Mouse (Mus musculus): Measurements from ENCODE around the gene Hip1. TPM values are rescaled to one million over a fixed set of nuclear protein-coding genes. Genes with fewer than 3 reads are reported as not detected.
"Not testable (repeated sequence)": the region's sequence is repeated elsewhere in the genome, so short reads cannot be mapped to it uniquely, and the experiment has no call there.

Hip1 gene
- total RNA-seq, 4 experiments from 2014 or later, result 41.3 to 47.8 (median 45.0) TPM

DNA sequence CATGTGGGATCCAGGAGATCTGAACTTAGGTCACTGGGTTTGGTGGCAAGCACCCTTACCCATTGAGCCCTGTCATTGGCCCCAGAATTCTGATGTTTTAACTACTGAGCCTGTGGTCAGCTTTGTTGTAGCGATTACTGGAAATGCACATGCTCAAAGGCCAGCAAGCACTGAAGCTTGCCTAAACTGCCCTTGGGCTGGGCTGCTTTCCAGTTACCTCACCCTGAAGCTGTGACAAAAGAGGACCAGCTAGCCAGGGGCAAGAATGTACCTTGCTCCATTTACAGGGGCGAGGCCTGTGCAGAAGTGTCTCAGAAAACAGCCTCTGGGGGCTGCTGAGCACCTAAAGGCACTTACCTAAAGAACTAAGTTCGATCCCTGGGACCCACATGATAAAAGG, 51.8 kb downstream of the Hip1 start:
- DNase-seq (ENCODE audit: low spot score in 2 of 2), result no peak

DNA sequence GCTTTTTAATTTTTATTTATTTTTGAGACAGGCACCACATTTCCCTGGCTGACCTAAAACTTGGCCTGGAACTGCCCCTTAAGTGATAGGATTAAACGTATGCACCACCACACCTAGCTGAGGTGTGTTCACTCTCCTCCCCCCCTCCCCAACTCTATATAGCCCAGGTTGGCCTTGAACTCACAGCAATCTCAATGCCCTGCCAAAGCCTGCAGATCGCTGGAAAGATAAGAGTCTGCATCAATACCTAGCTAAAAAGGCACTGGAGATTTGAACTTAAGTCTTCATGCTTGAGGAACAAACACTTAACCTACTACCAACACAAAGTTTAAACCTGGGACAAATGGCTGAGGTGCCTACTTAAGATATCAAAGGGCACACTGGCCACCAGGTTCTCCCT, 52.8 kb downstream of the Hip1 start:
- DNase-seq (ENCODE audit: low spot score in 2 of 2), result no peak

DNA sequence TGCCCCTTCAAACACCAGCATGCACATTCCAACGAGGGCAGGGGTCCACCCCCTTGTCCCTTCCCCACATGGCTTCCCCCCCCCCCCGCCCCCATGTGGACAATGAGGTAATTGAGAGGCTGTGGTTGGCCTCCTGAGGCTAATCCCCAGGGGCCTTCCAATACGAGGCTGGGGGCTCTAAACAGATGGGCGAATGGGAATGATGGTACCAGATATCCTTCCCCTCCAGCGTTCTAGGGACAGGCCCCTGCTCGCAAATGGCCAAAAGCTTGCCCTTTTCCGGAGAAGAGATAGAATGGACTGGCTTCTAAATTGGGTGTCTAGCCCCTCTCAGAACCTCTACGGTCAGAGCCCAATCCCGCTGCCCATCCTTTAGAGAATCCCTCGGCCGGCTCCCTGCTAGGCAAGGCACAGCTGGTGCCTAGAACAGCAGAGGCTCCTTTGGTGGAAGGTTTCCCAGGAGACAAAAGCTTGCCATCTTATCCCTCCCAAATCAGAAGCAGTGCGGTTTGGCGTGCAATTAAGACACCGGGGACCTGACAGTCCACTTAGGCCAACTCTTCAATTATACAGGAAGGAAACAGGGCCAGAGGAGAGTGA, 55.1 kb downstream of the Hip1 start:
- no peak for DNase-seq (ENCODE audit: low spot score in 2 of 2)

DNA sequence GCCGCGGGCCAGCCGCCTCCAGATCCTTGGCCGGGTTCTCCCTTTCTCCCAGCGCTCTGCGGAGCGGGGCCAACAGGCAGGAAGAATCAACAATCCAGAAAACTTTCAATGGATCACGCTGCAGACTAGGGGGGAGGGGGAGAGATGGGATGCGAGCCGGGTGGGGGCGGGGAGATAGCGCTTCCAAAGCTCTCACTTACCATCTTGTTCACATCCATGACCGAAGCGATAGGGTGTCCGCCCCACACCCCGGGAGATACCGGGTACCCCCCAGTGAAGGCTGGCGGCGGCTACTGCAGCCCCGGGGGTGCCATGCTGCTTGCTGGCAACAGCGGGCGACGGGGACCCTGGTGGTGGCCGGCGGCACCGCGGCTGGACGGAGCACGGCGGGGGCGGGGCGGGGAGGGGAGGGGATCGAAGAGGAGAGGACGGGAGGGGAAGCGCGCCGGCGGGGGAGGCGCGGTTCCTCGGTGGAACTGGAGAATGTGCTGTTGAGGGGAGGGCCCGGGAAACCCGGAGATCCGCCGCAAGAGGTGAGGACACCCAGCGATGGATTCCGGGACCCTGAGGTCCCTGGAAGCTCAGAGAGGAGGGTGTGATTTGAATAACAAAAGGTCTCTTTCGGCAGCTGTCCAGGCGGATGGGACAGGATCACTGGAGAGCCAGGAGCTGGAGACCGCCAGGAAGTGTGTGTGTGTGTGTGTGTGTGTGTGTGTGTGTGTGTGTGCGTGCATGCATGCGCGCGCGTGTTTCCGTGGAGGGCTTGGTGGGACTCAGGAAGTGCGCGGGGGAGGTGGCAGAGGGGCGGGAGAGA, 55.8 kb downstream of the Hip1 start:
- peak; percentile 63 to 73 for DNase-seq (ENCODE audit: low spot score in 2 of 2)

DNA sequence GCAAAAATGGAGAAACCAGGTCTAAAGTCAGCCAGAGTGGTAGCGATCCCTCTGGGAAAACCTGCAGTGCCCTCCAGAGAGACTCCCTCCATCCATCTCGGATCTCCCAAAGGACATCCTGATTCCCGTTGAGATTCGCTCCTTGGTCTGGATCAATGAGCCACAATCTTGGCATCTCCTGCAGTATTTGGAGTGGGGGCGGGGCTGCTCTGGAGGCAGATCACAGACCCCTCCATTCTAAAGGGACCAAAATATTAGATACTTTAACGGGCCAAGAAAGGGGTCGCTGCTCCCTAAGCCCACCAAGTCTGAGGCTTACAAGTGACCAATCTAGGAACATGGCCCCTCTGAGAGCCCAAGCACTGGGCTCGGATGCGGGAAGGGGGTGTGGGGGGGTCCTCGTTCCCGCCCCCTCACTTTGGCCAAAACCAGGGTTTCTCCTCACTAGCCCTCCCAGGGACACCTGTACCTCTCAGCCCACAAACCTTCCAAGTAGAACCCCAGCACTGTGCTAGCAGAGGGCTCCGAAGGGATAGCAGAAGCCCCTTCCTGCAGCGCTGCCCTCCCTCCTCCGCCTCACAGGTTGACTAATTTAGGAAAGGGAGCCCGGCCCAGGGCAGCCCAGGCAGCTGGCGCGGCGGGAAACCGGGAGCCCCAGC, 56.6 kb downstream of the Hip1 start:
- no peak for DNase-seq (ENCODE audit: low spot score in 2 of 2)

DNA sequence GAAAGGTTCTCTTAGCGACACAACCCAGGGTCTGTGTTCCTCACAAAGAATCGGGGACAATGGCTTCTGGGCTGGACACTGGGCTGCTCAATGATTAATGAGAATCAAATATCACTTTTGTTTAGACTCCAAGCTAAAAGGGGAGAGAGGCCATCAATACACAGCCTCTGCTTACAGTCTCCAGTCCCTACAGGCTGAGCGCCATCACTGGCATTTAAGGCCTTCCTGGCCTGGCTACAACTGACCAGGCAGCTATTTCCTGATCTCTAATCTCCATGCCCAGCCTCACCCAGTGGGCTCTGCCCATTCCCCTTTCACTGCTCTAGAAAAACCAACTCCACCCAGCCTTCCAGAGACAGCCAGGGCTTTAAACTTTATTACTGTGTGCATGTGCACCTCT, 59.6 kb downstream of the Hip1 start:
- no peak for DNase-seq (ENCODE audit: low spot score in 2 of 2)

DNA sequence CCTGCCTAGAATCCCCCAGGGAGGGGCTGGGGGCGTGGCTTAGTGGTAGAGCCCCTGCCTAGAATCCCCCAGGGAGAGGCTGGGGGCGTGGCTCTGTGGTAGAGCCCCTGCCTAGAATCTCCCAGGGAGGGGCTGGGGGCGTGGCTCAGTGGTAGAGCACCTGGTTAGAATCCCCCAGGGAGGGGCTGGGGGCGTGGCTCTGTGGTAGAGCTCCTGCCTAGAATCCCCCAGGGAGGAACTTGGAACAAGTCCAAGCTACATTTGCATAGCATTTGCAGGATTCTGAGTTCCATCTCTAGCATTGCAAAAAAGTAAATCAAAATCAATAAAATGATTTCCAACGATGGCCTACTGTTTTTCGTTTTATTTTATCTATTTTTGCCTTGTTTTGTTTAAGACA, 61.1 kb downstream of the Hip1 start:
- DNase-seq (ENCODE audit: low spot score in 2 of 2), result not testable (repeated sequence)

DNA sequence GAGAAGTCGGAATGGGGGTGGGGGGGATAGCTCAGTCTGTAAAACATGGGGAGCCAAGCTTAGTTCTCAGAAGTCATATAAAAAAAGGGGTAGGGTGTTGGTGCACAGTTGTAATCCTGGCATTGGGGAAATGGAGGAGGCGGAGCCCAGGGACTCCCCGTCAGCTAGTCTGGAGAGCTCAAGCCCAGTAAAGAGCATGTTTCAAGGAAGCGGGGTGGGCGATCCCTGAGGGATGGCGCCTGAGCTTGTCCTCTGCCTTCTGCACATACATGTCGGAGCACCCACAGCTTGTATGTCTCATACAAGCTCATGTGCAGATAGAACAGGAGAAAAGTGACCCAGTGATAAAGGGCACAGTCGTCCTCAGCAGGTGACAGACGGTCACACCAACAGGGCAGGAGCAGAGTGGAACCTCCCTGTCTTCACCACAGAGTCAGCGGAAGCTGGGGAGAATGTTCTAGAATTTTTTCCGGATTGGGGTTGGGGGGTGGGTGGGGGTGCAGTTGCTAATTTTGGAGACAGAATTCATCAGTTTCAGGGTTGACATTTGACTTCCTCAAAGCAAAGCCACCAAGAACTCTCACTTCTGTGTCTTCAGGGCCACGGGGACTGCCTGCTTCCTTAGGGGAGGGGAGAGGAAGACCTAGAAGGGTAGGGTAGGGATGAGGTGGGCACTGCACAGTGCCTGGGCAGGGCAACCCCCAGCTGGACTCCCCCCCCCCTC, 65.9 kb downstream of the Hip1 start:
- DNase-seq (ENCODE audit: low spot score in 2 of 2), result no peak

DNA sequence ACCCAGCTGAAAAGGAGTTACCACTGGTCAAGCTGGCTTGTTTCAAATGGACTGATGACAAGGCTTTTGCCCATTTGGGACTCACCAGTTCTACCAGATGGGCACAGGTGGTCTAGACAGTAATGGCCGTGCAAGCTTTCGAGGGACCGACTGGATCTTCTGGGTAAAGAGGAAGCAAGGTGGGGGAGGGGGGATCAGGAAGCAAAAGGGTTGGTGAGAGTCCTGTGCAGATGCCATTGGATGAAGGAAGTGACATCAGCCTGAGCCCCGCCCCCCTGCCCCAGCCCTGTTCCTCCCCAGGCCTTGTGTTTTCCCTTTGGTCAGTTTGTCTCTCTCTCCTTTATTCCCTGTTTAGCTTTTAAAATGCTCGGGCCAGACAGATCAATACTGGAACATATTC, 68.7 kb downstream of the Hip1 start:
- DNase-seq (ENCODE audit: low spot score in 2 of 2), result no peak

DNA sequence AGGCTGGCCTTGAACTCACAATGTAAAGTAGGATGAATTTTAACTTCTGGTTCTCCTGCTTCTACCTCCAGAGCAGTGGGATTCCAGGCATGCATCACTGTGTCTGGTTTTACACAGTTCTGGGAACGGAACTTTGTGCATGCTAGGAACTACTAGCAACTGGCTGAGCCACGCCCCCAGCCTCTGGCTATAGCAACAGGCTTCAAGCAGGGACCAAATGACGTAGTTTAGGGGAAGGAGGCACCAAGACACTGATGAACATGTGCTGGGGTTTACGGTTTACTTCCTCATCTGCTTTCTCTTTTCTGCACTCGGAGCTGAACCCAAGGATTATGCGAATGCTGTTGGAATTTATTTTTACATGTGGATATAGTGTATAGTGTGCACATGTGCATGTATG, 72.5 kb downstream of the Hip1 start:
- no peak for DNase-seq (ENCODE audit: low spot score in 2 of 2)

DNA sequence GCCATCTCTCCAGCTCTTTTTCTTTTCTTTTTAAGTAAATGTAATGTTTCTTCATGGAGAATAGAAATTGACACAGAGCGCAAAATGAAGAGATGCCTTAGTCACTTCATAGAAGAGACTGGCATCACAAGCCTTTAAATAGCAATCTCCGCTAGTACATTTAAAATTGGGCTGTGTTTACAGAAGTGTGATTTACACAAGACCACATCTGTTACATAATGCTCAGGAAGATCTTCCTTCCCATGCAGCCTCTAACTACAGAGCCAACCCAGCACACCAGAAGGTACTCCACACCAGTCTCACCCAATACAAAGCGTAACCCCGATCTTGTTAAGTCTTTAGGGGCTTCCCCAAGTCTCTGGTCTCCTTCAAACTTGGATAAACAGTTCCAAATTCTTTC, 73.2 kb downstream of the Hip1 start:
- DNase-seq (ENCODE audit: low spot score in 2 of 2), result no peak

DNA sequence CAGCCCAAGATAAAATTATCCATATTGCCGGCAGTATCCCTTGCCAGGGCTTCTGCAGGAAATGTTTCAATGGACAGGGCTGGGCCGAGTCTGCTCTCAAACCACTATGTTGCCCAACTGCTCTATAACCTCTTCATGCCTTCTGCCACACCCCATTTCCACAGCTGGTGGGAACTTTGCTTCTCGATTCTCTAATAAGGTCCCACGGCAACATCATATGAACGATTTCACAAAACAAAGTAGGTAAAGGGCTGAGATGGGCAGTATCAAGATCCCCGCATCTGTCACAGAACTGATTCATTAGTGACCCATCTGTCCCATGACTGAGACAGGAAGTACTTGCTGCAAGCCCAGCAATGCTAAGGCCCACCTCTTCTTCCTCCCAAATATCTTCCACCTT, 76.6 kb downstream of the Hip1 start:
- DNase-seq (ENCODE audit: low spot score in 2 of 2), result no peak

DNA sequence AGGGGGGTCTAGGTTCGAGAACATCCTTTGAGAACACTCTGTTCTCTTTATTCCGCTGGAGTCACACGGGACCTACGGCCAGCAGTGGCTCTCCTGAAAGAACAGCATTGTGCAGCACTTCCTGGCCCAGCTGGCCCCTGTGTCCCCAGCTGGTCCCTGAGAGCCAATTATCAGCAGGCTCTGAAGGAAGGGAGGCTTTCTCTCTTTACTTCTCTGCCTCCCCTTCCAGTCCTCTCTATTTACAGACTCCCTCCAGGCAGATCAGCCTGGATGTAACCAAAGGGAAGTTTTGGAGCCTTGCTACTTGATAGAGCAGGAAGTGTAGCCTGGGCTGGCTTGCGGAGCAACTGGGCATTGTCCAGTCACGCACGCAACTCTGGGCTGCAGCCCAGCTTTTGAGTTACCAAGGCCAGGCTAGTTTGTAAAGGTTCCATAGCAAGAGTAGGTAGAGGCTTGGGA, 79.1 kb downstream of the Hip1 start:
- peak in 1 of 2 experiments; percentile 50 for DNase-seq (ENCODE audit: low spot score in 2 of 2)

DNA sequence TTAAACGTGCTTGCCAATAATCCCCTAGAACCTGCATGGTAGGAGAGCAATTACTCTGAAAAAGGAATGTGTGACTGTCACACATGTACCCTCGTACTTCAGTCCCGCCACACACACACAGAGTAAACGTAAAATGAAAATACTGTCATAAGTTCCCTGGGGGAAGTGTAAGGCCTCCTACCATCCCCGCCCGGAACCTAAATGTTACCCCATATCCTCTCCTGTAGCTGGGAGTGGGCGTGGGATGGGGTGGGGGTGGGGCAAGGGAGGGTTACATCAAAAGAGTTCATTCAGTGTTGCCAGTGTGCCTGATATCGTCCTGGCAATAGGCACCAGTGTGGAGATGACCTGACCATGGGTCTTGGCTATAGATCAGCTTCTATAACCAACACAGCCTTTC, 81.5 kb downstream of the Hip1 start:
- DNase-seq (ENCODE audit: low spot score in 2 of 2), result no peak

DNA sequence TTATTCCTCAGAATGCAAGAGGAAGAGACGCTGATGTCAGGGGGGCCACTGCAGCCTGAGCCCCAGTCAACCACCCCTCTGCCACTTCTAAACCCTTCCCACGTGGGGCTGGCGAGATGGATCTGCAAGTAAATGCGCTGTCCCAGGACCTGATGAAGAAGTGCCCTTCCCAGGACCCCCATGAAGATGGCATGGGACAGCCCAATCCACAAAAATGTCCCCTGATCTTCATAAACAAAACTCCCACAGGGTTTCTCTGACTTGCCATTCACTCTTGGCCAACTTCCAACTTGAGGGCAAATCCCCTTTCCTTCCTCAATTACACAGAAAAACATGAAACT, 84.1 kb downstream of the Hip1 start:
- no peak for DNase-seq (ENCODE audit: low spot score in 2 of 2)

DNA sequence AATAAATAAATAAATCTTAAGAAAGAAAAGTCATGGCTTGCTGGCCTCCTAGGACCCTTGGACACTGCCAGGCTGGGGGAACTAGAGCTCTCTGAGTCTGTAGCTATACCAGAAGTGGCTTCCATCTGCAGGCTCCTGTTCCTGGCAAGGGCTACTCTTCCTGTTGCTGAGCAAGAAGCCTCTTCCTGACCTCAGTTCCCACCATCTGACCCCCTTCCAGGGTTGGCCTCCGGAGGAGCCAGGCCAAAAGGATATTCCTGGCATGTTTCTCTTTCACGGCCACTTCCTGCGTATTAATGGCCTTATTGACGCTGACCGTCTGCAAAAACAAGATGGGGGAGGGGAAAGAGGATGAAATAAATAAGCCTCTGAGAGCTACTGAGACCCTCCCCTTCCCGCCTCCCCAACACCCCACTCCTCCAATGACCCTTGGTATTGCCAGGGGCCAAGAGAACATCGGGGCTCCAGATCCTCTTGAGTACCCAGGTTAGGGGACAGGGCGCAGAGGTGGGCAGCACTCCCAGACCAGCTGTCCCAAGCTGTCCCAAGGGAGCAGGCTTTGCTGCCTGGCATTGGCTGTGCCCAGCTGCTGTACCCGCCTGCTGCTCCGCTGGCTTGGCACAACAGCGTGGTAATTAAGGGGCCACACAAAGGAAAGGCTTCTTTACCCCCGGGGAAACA, 84.6 kb downstream of the Hip1 start:
- peak; percentile 30 to 64 for DNase-seq (ENCODE audit: low spot score in 2 of 2)

DNA sequence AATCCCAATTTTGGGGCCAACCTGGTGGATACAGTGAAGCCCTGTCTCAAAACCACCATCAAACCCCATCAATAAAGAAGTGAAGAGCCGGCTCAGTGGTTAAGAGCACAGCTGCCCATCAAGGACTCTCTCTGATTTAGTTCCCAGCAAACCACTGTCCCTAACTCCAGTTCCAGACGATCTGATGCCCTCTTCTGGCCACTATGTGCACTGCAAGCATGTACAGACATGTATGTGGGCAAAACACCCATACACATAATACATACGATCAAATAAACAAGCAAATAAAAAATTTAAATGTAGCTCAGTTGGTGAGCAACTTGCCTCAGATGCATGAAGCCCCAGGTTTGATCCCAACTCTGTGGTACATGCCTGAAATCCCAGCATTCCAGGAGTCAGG, 85.4 kb downstream of the Hip1 start:
- DNase-seq (ENCODE audit: low spot score in 2 of 2), result no peak

DNA sequence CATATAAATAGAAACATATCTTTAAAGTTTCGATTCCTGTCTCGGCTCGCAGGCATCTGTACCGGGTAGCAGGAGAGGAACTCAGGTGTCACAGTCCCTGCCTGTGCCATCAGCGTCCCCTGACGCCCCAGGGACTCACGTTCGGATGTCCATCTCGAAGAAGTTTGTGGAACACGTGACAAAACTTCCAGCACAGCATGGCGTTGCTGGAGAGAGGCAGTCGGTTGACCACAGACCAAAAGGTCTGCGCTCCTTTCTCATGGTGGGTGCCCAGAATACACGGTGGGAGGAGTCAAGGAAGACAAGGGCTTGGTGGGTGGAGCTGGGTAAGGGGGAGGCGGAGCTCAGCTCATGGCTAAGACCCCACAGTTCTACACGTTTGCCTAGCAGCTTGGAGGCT, 87.0 kb downstream of the Hip1 start:
- no peak for DNase-seq (ENCODE audit: low spot score in 2 of 2)

DNA sequence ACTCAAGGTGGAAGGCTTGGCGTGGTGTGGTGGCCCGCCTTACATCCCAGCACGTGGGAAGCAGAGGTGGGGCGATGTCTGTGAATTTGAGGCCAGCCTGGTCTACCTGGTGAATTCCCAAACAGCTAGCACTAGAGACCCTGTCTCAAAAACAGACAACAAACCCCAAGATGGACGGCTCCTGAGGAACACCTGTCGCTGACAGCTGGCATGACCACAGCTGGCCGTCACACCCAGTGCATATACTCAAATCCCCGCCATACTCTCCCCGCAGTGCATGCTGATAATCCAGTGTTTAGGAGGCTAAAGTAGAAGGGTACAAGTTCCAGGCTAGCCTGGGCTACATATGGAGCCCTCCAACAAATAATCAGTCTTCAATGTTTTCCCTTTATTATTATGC, 88.4 kb downstream of the Hip1 start:
- DNase-seq (ENCODE audit: low spot score in 2 of 2), result no peak

DNA sequence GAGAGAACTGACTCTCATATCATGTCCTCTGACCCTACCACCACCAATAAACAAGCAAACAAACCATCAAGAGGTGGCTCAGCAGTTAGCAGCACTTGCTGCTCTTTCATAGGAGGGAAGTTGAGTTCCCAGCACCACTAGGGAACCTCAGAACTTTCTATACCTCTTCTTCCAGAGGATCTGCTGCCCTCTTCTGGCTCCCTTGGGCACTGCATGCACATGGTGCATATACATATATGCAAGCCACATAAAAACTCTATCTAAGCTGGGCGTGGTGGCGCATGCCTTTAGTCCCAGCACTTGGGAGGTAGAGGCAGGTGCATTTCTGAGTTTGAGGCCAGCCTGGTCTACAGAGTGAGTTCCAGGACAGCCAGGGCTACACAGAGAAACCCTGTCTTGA, 90.7 kb downstream of the Hip1 start:
- DNase-seq (ENCODE audit: low spot score in 2 of 2), result no peak

DNA sequence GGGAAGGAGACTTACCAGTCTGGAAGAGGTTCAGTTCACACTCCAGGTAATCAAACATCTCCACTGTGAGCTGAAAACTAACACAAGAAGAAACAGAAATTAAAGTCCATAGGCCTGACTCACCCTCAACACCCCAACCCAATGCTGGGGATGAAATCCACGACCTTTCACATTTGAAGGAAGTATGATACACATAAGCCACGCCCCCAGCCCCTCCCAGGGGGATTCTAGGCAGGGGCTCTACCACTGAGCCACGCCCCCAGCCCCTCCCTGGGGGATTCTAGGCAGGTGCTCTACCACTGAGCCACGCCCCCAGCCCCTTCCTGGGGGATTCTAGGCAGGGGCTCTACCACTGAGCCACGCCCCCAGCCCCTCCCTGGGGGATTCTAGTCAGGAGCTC, 93.4 kb downstream of the Hip1 start:
- DNase-seq (ENCODE audit: low spot score in 2 of 2), result not testable (repeated sequence)

DNA sequence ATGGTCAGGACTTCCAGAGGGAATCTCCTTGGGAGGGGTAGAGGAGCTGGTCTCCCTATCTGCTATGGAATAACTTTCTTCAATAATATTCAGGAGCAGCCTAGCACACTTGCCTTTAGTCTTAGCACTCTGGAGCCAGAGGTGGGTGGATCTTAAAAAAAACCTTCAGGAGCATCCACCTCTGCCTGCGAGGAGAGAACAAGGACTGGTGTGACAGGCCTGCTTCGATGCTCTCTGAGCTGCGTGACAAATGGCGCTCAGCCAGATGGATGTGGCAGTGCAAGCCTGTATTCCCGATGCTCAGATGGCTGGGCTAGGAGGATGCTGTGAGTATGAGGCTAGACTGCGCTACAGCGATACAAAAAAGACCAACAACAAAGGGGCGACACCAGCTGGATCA, 93.8 kb downstream of the Hip1 start:
- DNase-seq (ENCODE audit: low spot score in 2 of 2), result peak in 1 of 2 experiments; percentile 28
